Mouse (Mus musculus) spleen, adult 12 weeks (tissue): ENCODE results near the gene H2-Oa.

Experiments
- DNase-seq: peaks from one replicate; pipeline ENCODE4 v3.0.0; 2022; ENCODE audit warnings: low spot score

Gene H2-Oa

GRCm38 (mm10) chr17:34101604-34102032, 9.5 kb downstream of the H2-Oa start:
- peak; percentile 91 for DNase-seq

GRCm38 (mm10) chr17:34102831-34103230, 10.7 kb downstream of the H2-Oa start:
- no peak for DNase-seq

- no peak for DNase-seq
Measured at GRCm38 (mm10) chr17:34104804-34105203, 12.7 kb downstream of the H2-Oa start.

GRCm38 (mm10) chr17:34106555-34106954, 14.4 kb downstream of the H2-Oa start:
- no peak for DNase-seq

- DNase-seq = no peak
Measured at GRCm38 (mm10) chr17:34107109-34107867, 15.1 kb downstream of the H2-Oa start.

- no peak for DNase-seq
Measured at GRCm38 (mm10) chr17:34108460-34108859, 16.3 kb downstream of the H2-Oa start.

GRCm38 (mm10) chr17:34109038-34109805, 17.1 kb downstream of the H2-Oa start:
- no peak for DNase-seq

GRCm38 (mm10) chr17:34109806-34110195, 17.7 kb downstream of the H2-Oa start:
- no peak for DNase-seq

GRCm38 (mm10) chr17:34110309-34110708, 18.2 kb downstream of the H2-Oa start:
- DNase-seq = no peak

GRCm38 (mm10) chr17:34114114-34114513, 22.0 kb downstream of the H2-Oa start:
- DNase-seq = no peak

GRCm38 (mm10) chr17:34116736-34117370, 24.7 kb downstream of the H2-Oa start:
- no peak for DNase-seq

GRCm38 (mm10) chr17:34117421-34118112, 25.4 kb downstream of the H2-Oa start:
- DNase-seq = no peak

GRCm38 (mm10) chr17:34118113-34118872, 26.2 kb downstream of the H2-Oa start:
- DNase-seq = no peak

- no peak for DNase-seq
Measured at GRCm38 (mm10) chr17:34118873-34119248, 26.7 kb downstream of the H2-Oa start.

- peak; percentile 98 for DNase-seq
Measured at GRCm38 (mm10) chr17:34119249-34120179, 27.4 kb downstream of the H2-Oa start, which contains the start of gene H2-DMa. H2-DMa (plus strand) TSS chr17:34119541.

- peak; percentile 66 for DNase-seq
Measured at GRCm38 (mm10) chr17:34120180-34120723, 28.1 kb downstream of the H2-Oa start.

GRCm38 (mm10) chr17:34120814-34121171, 28.7 kb downstream of the H2-Oa start:
- DNase-seq = peak; percentile 78

GRCm38 (mm10) chr17:34121172-34121878, 29.2 kb downstream of the H2-Oa start:
- DNase-seq = peak; percentile 58

- no peak for DNase-seq
Measured at GRCm38 (mm10) chr17:34121879-34122187, 29.7 kb downstream of the H2-Oa start.
